Mouse (Mus musculus): ENCODE measurements around the gene Ell. TPM values are rescaled to one million over a fixed set of nuclear protein-coding genes. Genes with fewer than 3 reads are reported as not detected.

The Ell gene
- total RNA-seq, 1 experiment from 2014 or later: 22.4 TPM

GRCm38 (mm10) chr8:70535701-70536100 lies 3.6 kb upstream of the Ell start:
- DNase-seq: no peak

DNA sequence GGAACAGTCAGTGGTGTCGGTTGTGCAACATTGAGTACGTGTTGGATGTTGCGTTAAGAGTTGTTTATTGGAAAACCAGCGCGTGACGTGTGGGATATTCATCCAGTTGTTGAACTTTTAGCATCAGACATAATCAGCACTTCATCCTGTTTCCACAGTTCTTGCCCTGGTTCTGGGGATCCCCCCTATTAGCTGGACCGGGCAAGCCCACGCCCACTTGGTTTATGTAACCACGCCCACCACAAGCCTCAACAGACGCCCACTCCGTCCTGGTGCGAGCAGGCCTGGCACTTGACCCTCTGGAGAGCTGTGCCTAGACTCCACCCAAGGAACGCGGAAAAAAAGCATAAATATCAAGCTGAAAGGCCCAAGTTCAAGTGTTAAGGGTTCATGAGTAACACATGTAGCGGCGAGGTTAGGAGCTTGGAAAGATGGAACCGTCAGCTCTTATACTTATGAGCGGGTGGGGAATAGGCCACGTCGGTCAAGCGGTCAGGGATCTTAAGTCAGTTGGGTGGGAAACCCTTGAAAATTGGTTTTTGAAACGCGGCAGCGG lies 1.2 kb upstream of the Ell start:
- peak; percentile 84 for DNase-seq

DNA sequence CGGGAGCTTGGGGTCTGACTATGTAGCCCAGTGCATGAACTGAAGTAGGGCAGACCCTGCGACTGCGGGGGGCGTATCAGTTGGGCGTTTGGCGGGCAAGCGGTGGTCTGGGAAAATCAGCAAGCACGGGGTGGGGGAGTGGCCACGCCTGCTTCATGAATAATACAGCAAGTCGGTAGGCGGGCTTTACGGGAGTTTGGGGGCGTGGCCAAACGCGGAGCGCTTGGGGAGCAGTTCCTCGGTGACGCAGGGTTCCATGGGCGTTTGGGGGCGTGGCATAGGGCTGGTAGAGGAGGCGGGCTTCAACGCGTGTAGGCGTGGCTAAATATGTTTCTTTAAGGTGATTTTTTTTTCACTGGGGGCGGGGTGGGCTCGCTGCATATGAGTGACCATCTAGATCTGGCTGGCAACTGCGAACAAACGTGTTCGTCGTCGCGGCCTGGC lies 602 bp upstream of the Ell start:
- DNase-seq: peak; percentile 100

DNA sequence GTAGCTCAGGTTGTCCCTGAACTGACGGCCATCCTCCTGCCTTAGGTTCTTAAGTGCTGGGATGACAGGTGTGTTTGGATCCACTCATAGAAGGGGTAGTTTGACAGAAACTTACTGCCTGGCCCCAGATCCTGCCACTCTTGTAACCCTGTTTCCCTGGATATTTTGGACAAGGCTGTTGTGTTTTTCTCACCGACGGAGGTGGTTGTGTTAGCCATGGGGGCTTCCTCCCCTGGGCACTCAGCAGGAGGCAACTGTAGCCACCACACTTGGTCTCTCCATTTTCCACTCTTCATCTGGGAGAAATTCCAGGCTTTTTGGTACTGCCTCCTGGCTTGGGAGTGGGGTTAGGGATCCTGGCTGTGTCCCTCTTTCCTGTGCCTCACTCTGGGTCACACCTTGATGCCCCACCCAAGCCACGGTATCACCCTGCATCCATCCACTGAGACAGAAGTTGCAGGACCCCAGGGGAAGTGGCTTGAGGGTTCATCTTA lies 803 bp downstream of the Ell start:
- no peak for DNase-seq

DNA sequence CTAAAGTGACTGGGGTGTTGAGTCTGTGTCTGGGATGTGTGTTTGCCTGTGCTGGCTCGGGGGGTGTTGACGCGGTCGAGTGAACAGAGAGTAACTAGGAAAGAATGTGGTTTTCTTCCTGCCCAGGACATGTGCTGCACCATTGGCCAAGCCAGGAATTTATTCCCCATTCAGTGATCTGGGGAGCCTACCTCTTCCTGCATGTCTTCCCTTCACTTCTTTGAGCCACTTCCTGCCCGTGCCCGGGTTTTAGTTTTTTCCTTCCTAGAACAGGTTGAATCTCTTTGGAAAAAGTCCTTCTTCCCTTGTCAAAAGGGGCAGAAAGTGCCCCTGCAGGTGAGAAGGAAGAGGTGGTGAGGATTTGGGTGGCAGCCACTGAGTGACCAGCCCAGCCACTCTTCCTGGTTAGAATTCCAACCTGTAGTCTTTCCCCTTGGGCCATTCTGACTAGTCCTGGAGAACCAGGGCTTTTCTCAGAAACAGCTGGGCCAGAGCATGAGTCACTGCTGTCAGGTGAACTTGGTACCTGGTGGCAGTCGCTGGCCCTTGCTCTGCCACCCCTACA lies 1.3 kb downstream of the Ell start:
- no peak for DNase-seq

DNA sequence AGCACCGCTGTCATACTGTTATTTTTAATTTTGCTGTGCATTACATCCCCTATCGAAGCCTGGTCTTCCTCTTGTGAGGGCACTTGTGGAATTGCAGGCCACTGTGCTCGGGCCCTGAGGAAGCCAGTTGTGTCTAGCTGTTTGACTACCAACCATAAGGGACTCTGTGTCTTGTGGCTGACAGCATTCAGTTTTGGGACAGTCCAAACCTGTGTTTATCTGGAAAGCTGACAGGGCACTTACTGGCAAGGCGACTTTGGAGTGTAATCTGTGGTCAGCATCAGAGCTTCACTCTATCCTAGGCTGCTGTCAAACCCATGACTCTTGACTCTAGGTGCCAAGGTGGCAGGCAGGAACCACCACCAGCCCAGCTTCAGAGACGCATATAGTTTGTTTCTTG lies 1.8 kb downstream of the Ell start:
- no peak for DNase-seq

GRCm38 (mm10) chr8:70544200-70544687 lies 5.0 kb downstream of the Ell start:
- peak; percentile 86 for DNase-seq

DNA sequence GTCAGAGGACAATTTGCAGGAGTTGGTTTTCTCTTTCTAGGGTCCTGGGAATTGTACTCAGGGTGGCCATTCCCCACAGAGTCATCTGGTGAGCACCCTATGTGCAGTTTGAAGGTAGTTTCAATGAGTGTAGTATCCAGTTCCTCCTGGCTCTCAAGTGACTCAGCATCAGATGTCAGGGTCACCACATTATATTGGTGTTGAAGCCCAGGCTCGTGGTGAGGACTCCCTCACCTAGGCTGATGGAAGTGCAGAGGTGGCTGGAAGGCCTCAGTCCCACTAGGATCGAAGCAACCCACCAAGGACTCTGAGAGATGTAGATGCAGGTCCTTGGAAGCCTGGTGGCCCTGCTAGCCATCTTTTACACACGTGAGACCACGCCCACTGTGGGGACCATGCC lies 7.2 kb downstream of the Ell start:
- DNase-seq: no peak

DNA sequence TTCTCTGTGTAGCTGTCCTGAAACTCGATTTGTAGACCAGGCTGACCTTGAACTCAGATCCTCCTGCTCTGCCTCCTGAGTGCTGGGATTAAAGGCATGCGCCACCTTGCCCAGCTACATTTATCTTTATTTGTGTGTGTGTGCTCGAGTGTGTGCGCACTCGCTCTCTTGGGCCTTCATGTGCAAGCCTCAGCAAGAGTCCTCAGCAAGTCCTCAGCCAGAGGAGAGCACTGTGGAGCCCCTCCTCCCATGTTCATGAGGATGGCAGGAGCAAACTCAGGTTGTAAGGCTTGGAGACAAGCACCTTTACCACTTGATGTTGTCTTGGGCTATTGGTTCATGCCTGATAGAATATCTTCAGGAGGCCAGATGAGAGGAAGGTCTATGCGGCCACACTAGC lies 8.5 kb downstream of the Ell start:
- DNase-seq: no peak

GRCm38 (mm10) chr8:70549412-70550184 lies 10.3 kb downstream of the Ell start:
- no peak for DNase-seq

GRCm38 (mm10) chr8:70551558-70552161 lies 12.4 kb downstream of the Ell start:
- no peak for DNase-seq

DNA sequence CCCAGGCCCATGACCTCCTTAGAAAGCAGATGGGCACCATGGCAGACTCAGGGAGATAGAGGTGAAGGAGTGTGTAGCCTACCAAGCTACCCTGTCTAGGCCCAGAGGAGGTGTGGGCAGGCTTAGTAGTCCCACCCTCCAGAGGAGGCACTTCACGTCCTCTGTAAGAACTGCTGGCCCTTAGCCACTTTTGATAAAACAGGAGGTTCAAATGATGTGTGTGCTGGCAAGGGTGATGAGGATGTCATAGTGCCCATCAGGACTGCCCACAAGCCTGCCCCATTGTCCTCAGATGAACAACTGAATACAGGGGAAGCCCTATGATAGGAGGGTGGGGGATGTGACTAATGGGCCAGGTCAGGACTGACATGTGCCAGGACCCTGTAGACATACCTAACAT lies 13.6 kb downstream of the Ell start:
- DNase-seq: no peak

- DNase-seq: peak; percentile 86
These were observed 14.5 kb downstream of the Ell start for GRCm38 (mm10) chr8:70553740-70554139.

DNA sequence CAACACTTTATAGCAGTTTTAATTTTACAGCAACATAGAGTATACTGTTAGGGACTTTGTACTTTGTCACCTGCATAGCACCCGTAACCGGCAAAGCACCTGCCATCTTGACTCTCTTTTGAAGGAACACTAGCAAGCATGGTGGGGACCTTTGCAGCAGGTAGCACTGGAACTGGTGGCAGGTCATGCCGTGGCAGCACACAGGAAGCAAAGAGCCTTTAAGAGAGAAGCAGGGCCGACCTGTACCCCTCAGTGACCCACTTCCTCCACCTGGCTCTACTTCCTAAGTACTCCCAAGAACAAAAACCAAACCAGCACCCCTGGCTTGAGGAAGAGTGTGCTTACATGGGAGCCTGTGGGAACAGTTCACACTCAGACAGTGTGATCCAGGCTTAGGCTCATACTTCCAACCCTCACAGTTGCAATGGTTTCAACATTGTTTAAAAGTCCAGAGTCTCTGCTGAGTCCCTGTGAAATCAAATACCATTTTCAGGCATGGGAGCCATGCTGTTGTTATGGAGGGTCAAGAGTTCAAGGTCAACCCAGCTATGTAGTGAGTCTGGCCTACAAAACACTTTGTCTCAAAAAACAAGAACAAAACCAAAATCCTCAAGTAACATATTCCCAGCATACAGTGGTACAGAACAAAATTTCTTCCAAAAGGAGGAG lies 16.0 kb downstream of the Ell start:
- no peak for DNase-seq

DNA sequence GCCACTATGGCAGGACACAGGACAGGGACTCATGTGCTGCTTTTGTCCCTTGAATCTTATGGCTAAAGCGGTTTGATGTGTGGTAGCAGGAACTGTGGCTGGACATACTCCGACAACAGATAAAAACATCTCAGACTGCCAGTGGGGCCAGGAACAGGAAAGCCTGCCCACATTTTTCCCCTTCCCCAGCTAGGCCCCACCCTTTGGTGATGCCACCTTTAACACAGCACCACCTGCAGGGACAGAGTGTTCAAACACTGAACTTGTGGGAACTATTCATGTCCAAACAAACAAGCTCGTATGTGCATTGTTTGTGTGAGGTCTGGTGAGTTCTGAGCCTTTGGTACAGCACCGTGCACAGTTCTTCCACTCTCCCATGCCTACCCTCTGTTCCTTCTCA lies 19.1 kb downstream of the Ell start:
- no peak for DNase-seq

DNA sequence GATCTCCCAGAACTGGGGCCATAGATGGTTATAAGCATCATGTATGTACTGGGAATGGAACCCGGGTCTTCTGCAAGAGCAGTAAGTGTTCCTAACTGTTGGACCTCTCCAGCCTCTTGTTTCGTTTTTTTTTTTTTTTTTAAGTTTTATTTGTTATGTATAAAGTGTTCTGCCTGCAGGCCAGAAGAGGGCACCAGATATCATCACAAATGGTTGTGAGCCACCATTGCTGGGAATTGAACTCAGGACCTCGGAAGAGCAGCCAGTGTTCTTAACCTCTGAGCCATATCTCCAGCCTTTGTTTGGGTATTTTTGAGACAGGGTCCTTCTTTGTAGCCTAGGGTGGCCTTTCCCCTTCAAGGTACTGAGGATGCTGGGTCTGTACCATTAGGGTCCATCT lies 19.7 kb downstream of the Ell start:
- no peak for DNase-seq

- DNase-seq: peak; percentile 86
These were observed 20.8 kb downstream of the Ell start for GRCm38 (mm10) chr8:70560096-70560495.

- no peak for DNase-seq
These were observed 21.3 kb downstream of the Ell start for GRCm38 (mm10) chr8:70560564-70560963.

GRCm38 (mm10) chr8:70561357-70561756 lies 22.1 kb downstream of the Ell start:
- DNase-seq: no peak

DNA sequence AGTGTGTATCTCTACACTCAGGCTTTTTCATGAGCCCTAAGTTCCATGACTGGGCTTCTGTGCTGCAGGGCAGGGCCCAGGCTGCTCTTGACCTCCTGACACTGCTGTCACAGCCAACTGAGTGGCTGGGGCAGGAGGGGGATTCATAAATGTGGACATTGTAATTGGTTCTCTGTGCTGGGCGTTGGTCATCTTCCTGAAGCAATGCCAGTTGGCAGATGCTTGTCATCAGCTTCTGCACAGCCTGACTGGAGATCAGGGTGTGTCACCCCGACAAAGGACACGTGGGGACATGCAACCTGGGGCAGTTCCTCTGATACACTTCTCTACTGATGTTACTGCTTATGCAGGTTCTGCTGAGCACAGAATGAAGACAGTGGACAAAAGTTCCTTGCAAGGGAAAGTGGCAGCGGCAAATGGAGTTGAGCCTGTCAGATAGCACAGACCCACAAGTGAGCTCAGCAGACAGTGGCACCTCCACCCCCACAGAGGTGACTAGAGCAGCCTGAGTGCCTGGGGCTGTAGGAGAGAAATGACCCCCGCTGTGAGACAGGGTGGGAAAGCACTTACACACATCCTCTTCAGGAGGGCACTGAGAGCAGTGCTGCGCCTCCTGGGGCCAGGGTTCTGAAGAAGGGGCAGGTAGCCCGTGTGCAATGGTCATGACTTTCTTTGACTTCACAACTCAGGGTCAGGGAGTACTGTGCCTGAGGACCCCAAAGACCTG lies 22.7 kb downstream of the Ell start:
- DNase-seq: peak; percentile 83

- DNase-seq: peak; percentile 55
These were observed 23.5 kb downstream of the Ell start for GRCm38 (mm10) chr8:70562802-70563201.
